Comparison of ENCODE assay signal across 10 mouse cellular contexts in genomic region chr13:59289127-59289526, GRCm38 (mm10).
DNase-seq lines count a peak whose midpoint lies in the region; ATAC-seq and TF ChIP-seq lines count a peak whose summit lies in the region.
"Had no signal": no experiment of that assay in that cellular context is flagged by ENCODE, and none has a peak within 500 bp of the region (broad histone marks: within the 10 kb centered on the region; RNA-seq: fewer than 3 reads in every experiment).

No protein-coding gene starts in this region.

- H3K9me3 ChIP-seq in hindbrain, embryonic 11.5 days (ENCODE audit: control insufficient read depth, low read length) = no peaks in the 10 kb centered on the region
- no peaks in the 10 kb centered on the region for H3K9me3 ChIP-seq in forebrain, embryonic 15.5 days
- H3K9me3 ChIP-seq: heart, embryonic 15.5 days; lung, embryonic 15.5 days had no signal

- no peaks in the 10 kb centered on the region for H3K79me2 ChIP-seq in heart, adult 2 months (replicated peaks; ENCODE audit: control insufficient read depth, insufficient read depth, low read length)

- WGBS in heart, adult 2 months = 77% methylated on average over 11 of the region's 11 CpGs
- WGBS in hindbrain, embryonic 11.5 days = 80% methylated on average over 11 of the region's 11 CpGs
- WGBS in forebrain, embryonic 15.5 days = 78% methylated on average over 11 of the region's 11 CpGs

- intact Hi-C loops in heart, adult 2 months (cut with DNase I) = no loop called here
- intact Hi-C loops in left cerebral cortex, postnatal 4 days (cut with DNase I) = no loop called here
- intact Hi-C loops in heart, postnatal 10 days (cut with DNase I) = no loop called here

- no peak for ATAC-seq in hindbrain, embryonic 11.5 days (ENCODE audit: low FRiP score)
- ATAC-seq in forebrain, embryonic 15.5 days (replicated peaks) = no peak

- TF ChIP-seq CTCF in heart, adult 2 months (IDR thresholded peaks at IDR 0.05) = peak; percentile 15; the same call in 1 of the 2 replicates

- H3K4me2 ChIP-seq in hindbrain, embryonic 11.5 days (replicated peaks; ENCODE audit: low read depth, low read length) = no peak overlapping the region
- H3K4me2 ChIP-seq in forebrain, embryonic 15.5 days (replicated peaks) = no peak overlapping the region
- H3K4me2 ChIP-seq: heart, embryonic 15.5 days; lung, embryonic 15.5 days had no signal

- no peak overlapping the region for H3K4me3 ChIP-seq in heart, adult 2 months
- H3K4me3 ChIP-seq in hindbrain, embryonic 11.5 days (ENCODE audit: low read depth, low read length) = no peak overlapping the region
- H3K4me3 ChIP-seq in forebrain, embryonic 15.5 days = no peak overlapping the region
- H3K4me3 ChIP-seq: heart, embryonic 15.5 days; lung, embryonic 15.5 days had no signal

- H3K36me3 ChIP-seq in heart, adult 2 months (ENCODE audit: control insufficient read depth, insufficient read depth, low read length) = no peaks in the 10 kb centered on the region
- no peaks in the 10 kb centered on the region for H3K36me3 ChIP-seq in hindbrain, embryonic 11.5 days (ENCODE audit: control insufficient read depth, insufficient read depth, low read length)
- no peaks in the 10 kb centered on the region for H3K36me3 ChIP-seq in forebrain, embryonic 15.5 days
- H3K36me3 ChIP-seq: heart, embryonic 15.5 days; lung, embryonic 15.5 days had no signal

- no peaks in the 10 kb centered on the region; the same call in 1 of the 2 replicates for H3K27me3 ChIP-seq in heart, adult 2 months (ENCODE audit: control insufficient read depth, insufficient read depth, low read length)
- H3K27me3 ChIP-seq in hindbrain, embryonic 11.5 days (ENCODE audit: control insufficient read depth, insufficient read depth, low read length) = no peaks in the 10 kb centered on the region
- H3K27me3 ChIP-seq in forebrain, embryonic 15.5 days = no peaks in the 10 kb centered on the region
- H3K27me3 ChIP-seq: heart, embryonic 15.5 days; lung, embryonic 15.5 days had no signal

- H3K4me1 ChIP-seq in heart, adult 2 months (ENCODE audit: control insufficient read depth, insufficient read depth, low read length) = no peaks in the 10 kb centered on the region
- H3K4me1 ChIP-seq in hindbrain, embryonic 11.5 days (replicated peaks; ENCODE audit: control insufficient read depth, insufficient read depth, low read length) = no peaks in the 10 kb centered on the region
- no peaks in the 10 kb centered on the region for H3K4me1 ChIP-seq in forebrain, embryonic 15.5 days
- H3K4me1 ChIP-seq: heart, embryonic 15.5 days; lung, embryonic 15.5 days had no signal

- DNase-seq in heart, adult 2 months = no peak
- no peak for DNase-seq in heart, adult 18-20 months
- DNase-seq in brain, adult 2 months (ENCODE audit: low read depth, low spot score) = peak; percentile 82
- DNase-seq in hindbrain, embryonic 11.5 days (ENCODE audit: low spot score) = peak; percentile 9
- peak; percentile 21 for DNase-seq in left cerebral cortex, postnatal 4 days
- no peak for DNase-seq in spleen, postnatal 4 days (ENCODE audit: low spot score in 2 of 2)
- DNase-seq in heart, postnatal 10 days = no peak

- TF ChIP-seq POLR2A in heart, adult 2 months (IDR thresholded peaks at IDR 0.05; ENCODE audit: insufficient read depth, low read depth, low read length) = no peak

- H3K9ac ChIP-seq in heart, adult 2 months (ENCODE audit: low read depth, low read length) = no peak overlapping the region
- no peak overlapping the region for H3K9ac ChIP-seq in hindbrain, embryonic 11.5 days (ENCODE audit: low read depth, low read length)
- H3K9ac ChIP-seq in forebrain, embryonic 15.5 days (replicated peaks) = no peak overlapping the region
- H3K9ac ChIP-seq: heart, embryonic 15.5 days; lung, embryonic 15.5 days had no signal

- no peak overlapping the region for H3K27ac ChIP-seq in heart, adult 2 months
- no peak overlapping the region for H3K27ac ChIP-seq in hindbrain, embryonic 11.5 days (ENCODE audit: low read depth, low read length)
- H3K27ac ChIP-seq in forebrain, embryonic 15.5 days (replicated peaks) = no peak overlapping the region
- H3K27ac ChIP-seq: heart, embryonic 15.5 days; lung, embryonic 15.5 days had no signal

- no peak for TF ChIP-seq EP300 in heart, adult 2 months (IDR thresholded peaks at IDR 0.05; ENCODE audit: insufficient read depth, low read depth, low read length)

Comparison
In these comparisons a context has a peak if more than half of its experiments do, and no peak if none do; other contexts are left out.
1. DNase-seq: peak in brain, adult 2 months (single experiment), hindbrain, embryonic 11.5 days (single experiment) and left cerebral cortex, postnatal 4 days (single experiment); none in heart, adult 2 months (0 of 2), heart, adult 18-20 months (0 of 2), spleen, postnatal 4 days (0 of 2) and heart, postnatal 10 days (0 of 2).